Mouse (Mus musculus) forebrain, embryonic 16.5 days (tissue): ENCODE measurements around the gene Gm12216. TPM values are rescaled to one million over a fixed set of nuclear protein-coding genes. Genes with fewer than 3 reads are reported as not detected.
"Not testable (repeated sequence)": the region's sequence is repeated elsewhere in the genome, so short reads cannot be mapped to it uniquely, and the experiment has no call there.

ENCODE experiments used
- ATAC-seq: fragments of 200-750 bp; cut with Nextera tagmentation; 2 replicates; pipeline ENCODE4 v1.8.0; 2017; ENCODE audit warnings: mild to moderate bottlenecking, moderate library complexity
- H3K27ac ChIP-seq: fragments of 300-500 bp; sonication (generic); 2 replicates; pipeline ENCODE4 v1.5.1; 2014; ENCODE audit warnings: low read length, control low read depth
- H3K27me3 ChIP-seq: fragments of 300-500 bp; sonication (generic); replicated peaks from 2 replicates; pipeline ENCODE4 v1.6.1; 2014; ENCODE audit warnings: low read length; ENCODE audit not compliant: control insufficient read depth, insufficient read depth
- H3K36me3 ChIP-seq: fragments of 300-500 bp; sonication (generic); 2 replicates; pipeline ENCODE4 v1.6.1; 2014; ENCODE audit not compliant: control insufficient read depth, insufficient read depth
- H3K4me1 ChIP-seq: fragments of 300-500 bp; sonication (generic); replicated peaks from 2 replicates; pipeline ENCODE4 v1.6.1; 2014; ENCODE audit warnings: low read length; ENCODE audit not compliant: control insufficient read depth, insufficient read depth
- H3K4me2 ChIP-seq: fragments of 300-500 bp; sonication (generic); 2 replicates; pipeline ENCODE4 v1.6.1; 2014; ENCODE audit warnings: mild to moderate bottlenecking, low read length, control low read depth
- H3K4me3 ChIP-seq: fragments of 300-500 bp; sonication (generic); replicated peaks from 2 replicates; pipeline ENCODE4 v1.5.1; 2014; ENCODE audit warnings: mild to moderate bottlenecking, low read length, control low read depth
- H3K9ac ChIP-seq: fragments of 300-500 bp; sonication (generic); replicated peaks from 2 replicates; pipeline ENCODE4 v1.6.1; 2014; ENCODE audit warnings: low read depth, low read length, control low read depth
- H3K9me3 ChIP-seq: fragments of 300-500 bp; sonication (generic); 2 replicates; pipeline ENCODE4 v1.6.1; 2016; ENCODE audit warnings: low read length; ENCODE audit not compliant: control insufficient read depth
- WGBS: fragments of 180-500 bp; shearing (Covaris S2); extraction: QIAGEN DNeasy Blood & Tissue Kit; methylation state at CpG from one replicate; pipeline ENCODE4 v1.1.7; 2014; 5-methylcytosine and 5-hydroxymethylcytosine counted together
- polyA plus RNA-seq: library from polyadenylated mRNA; unstranded; fragments of >200 nt; fragmentation: Nextera tagmentation; extraction: Ambion mirVana; gene quantifications from 2 replicates; pipeline ENCODE4 v1.2.1, GENCODE M21; 2015

Gene Gm12216
- polyA plus RNA-seq = 0.39 TPM in 1 of 2 replicates, not detected in the other

DNA sequence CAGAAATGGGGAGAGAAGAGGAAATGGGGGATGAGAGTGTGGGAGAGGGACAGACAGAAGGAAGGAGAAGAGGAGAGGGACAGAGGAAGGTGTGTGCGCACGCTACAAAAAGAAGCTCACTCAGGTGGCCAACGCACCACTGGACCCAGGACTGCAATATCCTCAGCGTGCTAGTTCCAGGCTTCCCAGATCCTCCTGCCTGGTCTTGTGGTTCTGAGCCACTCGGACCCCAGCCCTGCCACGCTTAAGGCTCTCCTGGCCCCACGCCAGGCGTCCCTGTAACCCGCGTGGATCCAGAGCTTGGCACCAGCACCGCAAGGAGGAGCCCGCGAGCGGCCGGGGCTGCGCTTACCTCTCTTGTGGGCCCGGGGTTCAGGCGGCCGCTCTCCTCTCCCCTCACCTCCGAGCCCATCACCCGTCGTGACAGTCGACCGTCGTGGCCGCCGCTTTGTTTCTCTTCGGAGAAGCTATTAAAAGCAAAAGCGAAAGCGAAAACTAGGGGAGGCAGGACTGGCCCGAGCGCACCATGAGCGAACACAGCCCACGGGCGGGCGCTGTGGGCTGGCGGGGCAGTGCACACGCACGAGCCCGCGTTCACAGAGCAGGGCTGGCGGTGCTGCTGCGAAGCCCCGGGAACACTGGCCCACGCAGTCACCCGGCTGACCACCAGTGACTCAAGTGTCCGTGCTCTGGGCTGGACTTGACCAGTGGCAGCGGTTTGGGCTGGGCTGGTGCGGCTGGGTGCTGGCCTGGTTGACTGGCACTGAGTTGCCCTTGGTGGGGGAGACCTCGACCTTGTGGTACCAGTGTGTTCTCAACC, at the start of gene Gm12216:
Gene Gm12216, minus strand, starts transcription at position 496 of the 820 bp plus-strand sequence.
- WGBS = 12% methylated on average over 43 of the region's 50 CpGs
- Histone ChIP-seq H3K4me3 (peak within 1 kb of the TSS; percentile 49), H3K9ac (peak within 1 kb of the TSS; percentile 60), H3K4me2 (peak within 1 kb of the TSS; percentile 66)
- ATAC-seq = peak; percentile 52; the same call in 1 of the 2 replicates
- not testable (repeated sequence) for H3K4me1 ChIP-seq, H3K27ac ChIP-seq, H3K36me3 ChIP-seq, H3K27me3 ChIP-seq, H3K9me3 ChIP-seq

DNA sequence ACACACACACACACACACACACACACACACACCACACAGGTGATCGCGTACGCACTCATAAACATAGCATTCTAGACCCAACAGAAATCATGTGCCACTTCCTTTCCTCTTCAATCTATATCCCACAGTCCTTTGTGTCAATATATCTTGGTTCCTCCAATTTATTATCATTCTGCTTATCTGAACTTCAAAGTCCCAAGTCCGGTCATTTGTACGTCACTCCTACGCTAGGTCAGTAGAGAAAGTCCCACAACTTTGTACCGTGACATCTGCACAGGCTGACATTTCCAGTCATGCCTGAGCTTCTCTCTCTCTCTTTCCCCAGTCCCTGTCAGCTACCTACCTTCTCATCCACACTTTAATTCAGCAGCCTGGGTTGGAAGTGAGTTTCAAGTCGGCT, 49.6 kb upstream of the Gm12216 start:
- Histone ChIP-seq H3K9ac (no peak overlapping the region), H3K9me3 (no peaks in the 10 kb centered on the region), H3K4me1 (no peaks in the 10 kb centered on the region), H3K4me3 (no peak overlapping the region), H3K27me3 (no peaks in the 10 kb centered on the region), H3K36me3 (no peaks in the 10 kb centered on the region), H3K27ac (no peak overlapping the region), H3K4me2 (no peak overlapping the region)
- WGBS = 94% methylated on average over 8 of the region's 8 CpGs
- ATAC-seq = no peak

DNA sequence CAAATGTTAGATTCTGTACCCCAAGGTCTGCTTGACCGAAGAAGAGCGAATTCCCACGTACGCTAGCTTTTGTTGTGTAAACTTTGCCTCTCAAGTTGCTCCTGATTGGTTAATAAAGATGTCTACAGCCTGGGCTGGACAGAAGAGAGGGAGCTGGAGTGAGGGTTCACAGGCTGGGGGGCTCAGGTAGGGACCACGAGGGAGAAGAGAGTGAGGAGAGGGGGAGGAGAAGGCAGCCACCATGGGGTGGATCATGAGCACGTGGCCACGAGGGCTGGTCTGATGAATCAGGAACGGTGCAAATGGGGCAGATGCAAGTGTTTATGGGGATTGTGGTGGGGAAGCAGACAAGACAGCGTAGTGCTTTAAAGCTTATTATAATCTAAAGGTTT, 45.5 kb upstream of the Gm12216 start:
- ATAC-seq = no peak
- Histone ChIP-seq H3K27me3 (no peaks in the 10 kb centered on the region), H3K36me3 (no peaks in the 10 kb centered on the region), H3K4me2 (no peak overlapping the region), H3K9ac (no peak overlapping the region), H3K4me3 (no peak overlapping the region), H3K9me3 (no peaks in the 10 kb centered on the region), H3K4me1 (no peaks in the 10 kb centered on the region), H3K27ac (no peak overlapping the region)
- 82% methylated on average over 9 of the region's 9 CpGs for WGBS

DNA sequence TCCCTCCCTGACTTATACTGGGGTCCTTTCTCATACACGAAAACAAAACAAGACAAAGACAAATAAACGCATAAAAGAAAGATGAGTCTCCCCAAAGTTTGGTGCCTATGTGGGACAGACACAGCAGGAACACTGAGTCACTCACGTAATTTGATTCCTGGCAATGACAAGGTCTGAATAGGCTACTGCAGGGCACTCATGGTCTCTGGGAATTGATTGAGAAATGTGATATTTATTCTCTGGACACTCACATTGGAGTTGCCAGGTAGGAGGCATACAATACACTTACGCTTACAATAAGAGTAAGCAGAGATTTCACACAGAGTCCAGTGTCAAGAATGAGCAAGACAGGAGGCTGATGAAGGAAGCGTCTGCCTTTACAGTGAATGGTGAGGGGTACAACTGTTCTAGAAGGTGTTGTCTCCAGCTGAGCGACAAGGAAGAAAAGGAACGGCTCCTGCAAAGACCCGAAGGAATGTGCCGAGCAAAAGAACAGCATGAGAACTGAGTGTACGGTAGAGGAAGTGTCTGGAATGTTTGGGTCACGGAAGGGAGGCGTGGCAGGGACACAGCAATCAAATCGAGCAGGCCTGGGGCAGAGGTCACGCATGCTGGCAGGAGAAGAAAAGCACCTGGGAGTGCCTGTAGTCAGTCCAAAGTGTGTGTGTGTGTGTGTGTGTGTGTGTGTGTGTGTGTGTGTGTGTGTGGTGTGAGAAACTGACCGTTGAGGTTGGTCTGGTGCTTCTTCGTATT, 44.9 kb upstream of the Gm12216 start:
- Histone ChIP-seq H3K27me3 (no peaks in the 10 kb centered on the region), H3K9ac (no peak overlapping the region), H3K4me1 (no peaks in the 10 kb centered on the region), H3K4me3 (no peak overlapping the region), H3K27ac (no peak overlapping the region), H3K36me3 (no peaks in the 10 kb centered on the region), H3K4me2 (no peak overlapping the region), H3K9me3 (no peaks in the 10 kb centered on the region)
- 60% methylated on average over 16 of the region's 16 CpGs for WGBS
- no peak for ATAC-seq

DNA sequence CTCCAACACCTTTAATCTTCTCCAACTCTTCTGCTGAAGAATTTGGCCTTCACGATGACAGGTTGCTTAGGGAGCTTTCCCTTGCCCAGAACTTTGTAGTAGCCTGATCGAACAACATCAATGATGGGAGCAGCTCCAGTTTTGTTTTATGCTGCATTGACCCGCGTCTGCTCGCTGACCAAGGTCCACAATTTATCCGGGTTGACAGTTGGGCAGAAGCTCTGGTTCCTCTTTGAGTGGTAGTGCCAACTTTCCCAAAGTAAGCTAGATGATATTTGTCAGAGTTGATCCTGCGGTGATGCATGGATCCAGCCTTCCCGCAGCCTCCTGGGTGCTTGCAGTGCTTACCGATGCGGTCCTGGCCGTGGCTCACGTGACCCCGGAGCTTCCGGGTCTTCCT, 43.7 kb upstream of the Gm12216 start:
- Histone ChIP-seq H3K9me3 (no peaks in the 10 kb centered on the region), H3K36me3 (no peaks in the 10 kb centered on the region), H3K9ac (no peak overlapping the region), H3K27ac (no peak overlapping the region), H3K27me3 (no peaks in the 10 kb centered on the region), H3K4me1 (no peaks in the 10 kb centered on the region), H3K4me3 (no peak overlapping the region), H3K4me2 (no peak overlapping the region)
- no peak for ATAC-seq
- WGBS = 93% methylated on average over 14 of the region's 14 CpGs

DNA sequence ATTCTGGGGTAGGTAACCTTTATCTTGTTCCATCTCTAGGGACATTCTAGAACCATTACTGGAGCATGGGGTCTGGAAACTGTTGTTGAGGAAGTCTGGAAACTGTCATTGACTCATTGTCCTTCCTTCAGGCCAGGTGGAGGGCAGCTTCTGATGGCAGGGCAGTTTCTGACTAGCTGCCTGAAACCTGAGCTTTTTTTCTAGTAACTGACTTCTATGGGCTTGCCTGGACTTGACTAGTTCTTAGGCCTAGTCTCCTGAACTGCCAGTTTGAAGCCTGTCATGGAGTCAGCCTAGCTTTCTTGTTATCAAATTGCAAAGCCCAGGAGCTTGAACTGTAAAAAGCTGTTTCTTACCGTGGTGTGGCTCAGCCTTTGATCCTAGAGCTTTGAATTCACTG, 41.9 kb upstream of the Gm12216 start:
- whole genome bisulfite sequencing = 70% methylated on average over 1 of the region's 1 CpGs

DNA sequence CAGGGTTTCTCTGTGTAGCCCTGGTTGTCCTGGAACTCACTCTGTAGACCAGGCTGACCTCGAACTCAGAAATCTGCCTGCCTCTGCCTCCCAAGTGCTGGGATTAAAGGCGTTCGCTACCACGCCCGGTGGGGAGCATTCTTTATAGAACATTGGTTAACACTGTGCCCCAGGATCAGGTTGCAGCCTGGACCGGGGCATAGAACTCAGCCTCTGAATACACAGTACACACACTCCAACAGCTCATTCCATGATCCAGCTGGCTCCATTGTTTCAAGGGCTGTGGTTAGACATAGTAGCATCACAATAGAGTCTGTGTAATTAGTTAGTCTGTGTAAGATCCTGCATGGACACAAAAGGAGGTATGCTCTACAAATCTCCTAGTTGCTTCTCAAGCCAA, 40.9 kb upstream of the Gm12216 start:
- ATAC-seq = no peak
- no peak overlapping the region for H3K9ac ChIP-seq
- H3K27me3 ChIP-seq = no peaks in the 10 kb centered on the region
- no peak overlapping the region for H3K4me2 ChIP-seq
- H3K4me3 ChIP-seq = no peak overlapping the region
- 82% methylated on average over 6 of the region's 6 CpGs for WGBS
- no peaks in the 10 kb centered on the region for H3K4me1 ChIP-seq
- H3K27ac ChIP-seq = no peak overlapping the region
- no peaks in the 10 kb centered on the region for H3K36me3 ChIP-seq
- no peaks in the 10 kb centered on the region for H3K9me3 ChIP-seq

More for the DNA sequence above, 41.9 kb upstream of the Gm12216 start:
- Histone ChIP-seq H3K27me3 (no peaks in the 10 kb centered on the region), H3K27ac (no peak overlapping the region), H3K9ac (no peak overlapping the region), H3K4me1 (no peaks in the 10 kb centered on the region), H3K4me2 (no peak overlapping the region), H3K36me3 (no peaks in the 10 kb centered on the region), H3K4me3 (no peak overlapping the region), H3K9me3 (no peaks in the 10 kb centered on the region)
- no peak for ATAC-seq

DNA sequence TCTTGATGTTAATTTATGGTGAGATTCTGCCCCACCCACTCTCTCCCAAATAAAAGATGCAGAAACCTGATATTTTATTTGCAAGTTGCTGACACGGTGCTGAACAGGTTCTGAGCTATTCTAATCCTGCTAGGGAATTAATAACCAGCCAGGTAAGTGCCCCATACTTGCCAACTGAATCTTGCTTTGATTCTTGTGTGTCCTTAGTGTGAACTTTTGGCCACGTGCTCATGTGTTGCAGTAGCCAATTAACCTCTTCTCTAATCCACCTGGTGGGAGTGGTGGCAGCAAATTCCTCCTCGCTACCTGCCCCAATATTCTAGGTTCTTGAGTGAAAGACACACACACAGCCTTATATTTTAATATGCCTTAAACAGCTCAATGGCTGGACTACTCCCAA, 39.9 kb upstream of the Gm12216 start:
- H3K9ac ChIP-seq = no peak overlapping the region
- no peak overlapping the region for H3K27ac ChIP-seq
- ATAC-seq = no peak
- no peaks in the 10 kb centered on the region for H3K9me3 ChIP-seq
- no peaks in the 10 kb centered on the region for H3K36me3 ChIP-seq
- WGBS = 68% methylated on average over 3 of the region's 3 CpGs
- no peak overlapping the region for H3K4me3 ChIP-seq
- no peaks in the 10 kb centered on the region for H3K27me3 ChIP-seq
- H3K4me2 ChIP-seq = no peak overlapping the region
- H3K4me1 ChIP-seq = no peaks in the 10 kb centered on the region

DNA sequence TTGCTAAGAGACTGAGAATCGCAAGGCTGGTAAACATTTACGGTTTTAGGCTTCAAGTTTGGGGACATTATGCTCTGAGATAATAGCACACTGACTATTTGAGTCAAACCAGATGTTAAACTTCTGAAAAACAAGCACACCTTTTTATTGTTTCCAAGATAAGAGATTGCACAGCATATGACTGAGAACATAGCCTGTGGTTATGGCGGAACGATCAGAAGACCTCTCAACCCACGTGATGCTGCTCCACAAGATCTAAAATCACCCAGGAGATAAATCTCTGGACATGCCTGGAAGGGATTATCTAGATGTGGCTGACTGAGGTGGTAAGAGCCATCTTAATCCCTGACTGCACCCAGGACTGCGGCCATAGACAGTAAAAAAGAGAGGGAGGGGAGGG, 37.9 kb upstream of the Gm12216 start:
- whole genome bisulfite sequencing = 84% methylated on average over 6 of the region's 6 CpGs
- ATAC-seq = no peak

More for the DNA sequence above, 37.9 kb upstream of the Gm12216 start:
- Histone ChIP-seq H3K36me3 (no peaks in the 10 kb centered on the region), H3K4me3 (no peak overlapping the region), H3K27me3 (no peaks in the 10 kb centered on the region), H3K4me2 (no peak overlapping the region), H3K9ac (no peak overlapping the region), H3K9me3 (no peaks in the 10 kb centered on the region), H3K27ac (no peak overlapping the region), H3K4me1 (no peaks in the 10 kb centered on the region; the same call in 1 of the 2 replicates)
